Mouse (Mus musculus) right cerebral cortex, postnatal 14 days (tissue): ENCODE data around the gene Auts2.

Experiments
- DNase-seq: peaks from one replicate; pipeline ENCODE4 v3.0.0; 2022

Auts2 gene

DNA sequence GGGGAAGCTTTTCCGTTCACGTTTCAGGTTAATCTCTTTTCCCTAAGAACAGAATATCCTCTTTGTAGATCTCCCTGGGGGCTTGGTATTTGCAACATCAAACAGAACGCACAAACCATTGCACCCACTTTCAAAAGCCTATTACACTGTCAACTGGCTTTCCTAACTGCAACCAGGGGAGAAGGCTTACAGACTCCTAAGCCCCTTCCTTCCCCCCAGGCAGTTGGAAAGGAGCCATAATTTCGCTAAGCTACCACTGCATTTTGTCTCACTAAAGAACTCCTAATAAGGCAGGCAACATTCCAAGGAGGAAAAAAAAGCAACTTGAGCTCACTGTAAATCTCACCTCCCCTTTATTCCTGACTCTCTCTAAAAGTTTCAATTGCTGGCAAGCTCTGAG lies 470.8 kb downstream of the Auts2 start:
- DNase-seq, result no peak

GRCm38 (mm10) chr5:132067750-132068739 lies 475.1 kb downstream of the Auts2 start:
- DNase-seq, result no peak

GRCm38 (mm10) chr5:132060116-132060515 lies 483.0 kb downstream of the Auts2 start:
- no peak for DNase-seq

DNA sequence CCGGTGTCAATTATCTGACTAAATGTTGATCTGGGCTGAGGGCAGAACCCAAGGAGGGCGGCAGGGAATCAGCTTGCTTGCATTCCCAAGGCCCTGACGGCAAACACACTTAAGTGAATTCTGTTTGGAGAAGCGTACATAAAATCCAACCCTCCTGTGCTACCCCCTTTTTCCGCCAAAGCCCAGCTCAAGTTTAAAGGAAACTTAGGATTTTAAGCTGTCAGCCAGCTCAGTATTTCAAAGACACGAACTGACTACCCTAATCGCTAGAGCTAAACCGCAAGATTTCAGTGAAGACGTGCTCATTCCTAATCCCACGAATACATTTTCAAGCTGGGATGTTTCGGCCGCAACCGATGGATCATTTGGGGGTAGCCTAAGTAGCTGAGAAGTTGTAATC lies 490.5 kb downstream of the Auts2 start:
- no peak for DNase-seq

- DNase-seq, result no peak
Measured at GRCm38 (mm10) chr5:132039584-132039983, 503.6 kb downstream of the Auts2 start.

DNA sequence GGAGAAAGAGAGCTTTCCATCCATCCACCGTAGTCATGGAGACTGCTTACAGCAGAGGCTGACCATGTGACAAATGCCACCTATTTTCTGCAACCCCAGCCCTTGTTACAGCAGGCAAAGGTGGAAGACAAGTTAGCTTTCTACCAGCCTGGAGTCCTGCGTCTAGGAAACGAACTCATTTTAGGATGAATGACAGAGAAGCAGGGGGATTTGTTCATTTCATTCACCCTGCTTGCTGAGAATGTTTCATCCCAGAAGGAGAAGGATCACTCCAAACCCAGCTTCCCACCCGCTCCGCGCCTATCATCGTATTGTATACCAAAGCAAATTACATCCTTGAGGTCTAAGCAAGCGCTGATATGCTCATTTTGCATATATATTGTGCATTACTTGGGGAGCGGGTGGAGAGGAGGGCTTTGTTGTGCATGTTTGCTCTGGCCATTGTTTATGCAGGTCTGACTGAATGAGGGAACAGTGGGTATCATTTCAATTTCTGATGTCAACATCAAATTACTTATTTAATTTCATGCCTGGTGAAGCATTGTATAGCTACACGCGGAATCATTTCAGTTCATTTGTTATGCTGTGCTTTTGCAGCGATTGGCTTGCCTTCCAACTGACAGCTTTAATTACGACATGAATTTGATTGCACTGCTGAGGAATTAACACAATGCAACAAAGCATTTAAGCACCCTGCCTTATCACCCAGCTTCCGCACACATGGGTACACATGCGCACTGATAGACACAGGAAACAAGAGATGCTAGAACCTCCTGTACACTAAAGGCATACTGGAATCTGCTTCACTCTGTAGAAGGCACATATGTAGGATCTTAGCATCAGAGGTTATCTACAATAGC lies 509.4 kb downstream of the Auts2 start:
- no peak for DNase-seq

DNA sequence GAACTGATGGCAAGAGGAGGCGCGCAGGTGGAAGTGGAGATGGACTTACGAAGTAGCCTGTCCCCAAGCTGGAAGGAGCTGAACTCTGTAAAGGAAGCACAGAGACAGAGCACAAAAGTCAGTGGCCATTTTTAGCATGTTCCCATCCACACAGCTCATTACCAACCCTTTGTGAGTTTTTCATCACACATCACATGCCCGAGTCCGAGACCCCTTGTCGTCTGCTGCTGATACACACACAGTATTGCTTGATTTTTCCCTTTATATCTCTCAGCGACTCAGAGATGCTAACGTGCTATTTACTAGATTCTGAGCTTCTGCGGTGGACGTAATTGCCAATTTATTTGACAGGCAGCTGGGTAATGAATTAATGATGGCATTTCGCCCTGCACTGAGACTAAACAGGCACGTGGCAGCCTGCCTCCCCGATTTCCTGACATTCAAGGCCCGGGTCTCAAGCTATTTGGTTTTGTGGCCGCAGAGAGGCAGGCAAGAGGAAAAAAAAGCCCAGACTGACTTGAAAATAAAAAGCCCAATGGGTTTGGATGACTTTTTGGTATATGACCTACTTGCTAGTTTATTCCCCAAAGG lies 512.1 kb downstream of the Auts2 start:
- DNase-seq, result no peak

GRCm38 (mm10) chr5:132029638-132030037 lies 513.5 kb downstream of the Auts2 start:
- peak; percentile 72 for DNase-seq

DNA sequence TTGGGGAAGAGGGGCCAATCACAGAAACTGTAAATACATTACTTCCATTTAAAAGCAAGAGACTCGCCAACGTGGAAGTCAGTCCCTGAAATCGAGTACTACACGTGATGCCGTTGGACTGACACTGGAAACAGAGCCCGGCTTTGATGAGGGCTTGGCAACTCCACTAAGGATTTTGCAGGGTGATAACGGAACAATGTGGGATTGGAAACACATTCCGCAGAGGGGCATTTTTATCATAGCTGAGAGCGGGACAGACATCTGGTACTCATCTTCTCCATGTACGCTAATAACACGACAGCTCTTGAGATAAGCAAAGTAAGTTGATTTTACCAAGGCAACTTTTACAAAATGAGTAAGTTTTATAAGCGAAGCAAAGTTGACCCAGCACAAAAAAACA lies 514.1 kb downstream of the Auts2 start:
- no peak for DNase-seq

DNA sequence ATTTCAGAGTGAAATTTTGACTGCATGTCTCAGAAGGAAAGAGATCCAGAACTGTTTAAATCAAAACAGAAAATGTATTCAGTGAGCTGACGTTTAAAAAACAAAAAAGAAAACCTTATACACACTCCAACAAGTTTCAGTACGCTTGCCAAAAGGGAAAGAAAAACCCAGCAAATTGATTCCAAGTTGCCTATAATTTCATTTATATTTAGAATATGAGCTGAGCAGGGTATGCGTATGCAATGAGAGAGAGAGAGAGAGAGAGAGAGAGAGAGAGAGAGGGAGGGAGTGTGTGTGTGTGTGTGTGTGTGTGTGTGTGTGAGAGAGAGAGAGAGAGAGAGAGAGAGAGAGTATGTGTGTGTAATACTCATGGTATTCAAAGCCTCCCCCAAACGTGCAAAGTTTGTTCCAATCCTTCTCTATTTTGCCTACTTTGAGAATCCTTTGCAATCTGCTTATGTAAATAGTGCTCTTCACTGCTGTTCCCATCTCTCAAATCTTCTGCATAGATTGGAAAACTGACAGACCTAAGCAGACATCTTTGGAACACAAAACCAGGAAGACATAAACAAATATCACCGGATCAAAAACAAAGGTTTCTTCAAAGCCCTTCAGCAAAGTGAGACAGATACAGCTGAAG lies 515.2 kb downstream of the Auts2 start:
- no peak for DNase-seq

- DNase-seq, result no peak
Measured at GRCm38 (mm10) chr5:132013296-132013695, 529.8 kb downstream of the Auts2 start.

- no peak for DNase-seq
Measured at GRCm38 (mm10) chr5:132011795-132012194, 531.3 kb downstream of the Auts2 start.

DNA sequence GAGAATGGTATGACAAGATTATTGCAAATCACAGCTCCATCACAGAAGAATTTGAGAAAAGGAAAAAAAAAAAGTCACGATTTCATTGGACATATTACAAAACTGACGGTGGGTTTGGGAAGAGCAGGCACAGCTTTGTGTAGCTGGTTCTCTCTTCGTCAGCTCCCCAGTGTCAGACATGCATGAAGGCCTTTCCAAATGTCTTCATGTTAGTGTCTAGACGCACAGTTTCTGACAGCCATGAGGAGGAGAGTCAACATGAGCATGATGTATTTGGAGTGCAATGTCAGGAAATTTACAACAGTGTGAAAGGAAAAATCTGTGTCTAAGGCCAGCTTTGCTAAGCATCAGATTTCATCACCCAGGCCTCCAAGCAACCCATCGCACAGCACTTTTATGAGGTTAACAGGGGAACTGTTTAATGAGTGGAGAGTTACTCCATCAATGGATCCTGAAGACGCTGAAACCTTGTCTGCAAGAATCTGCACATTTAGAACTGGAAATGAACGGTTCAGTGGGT lies 534.4 kb downstream of the Auts2 start:
- no peak for DNase-seq

DNA sequence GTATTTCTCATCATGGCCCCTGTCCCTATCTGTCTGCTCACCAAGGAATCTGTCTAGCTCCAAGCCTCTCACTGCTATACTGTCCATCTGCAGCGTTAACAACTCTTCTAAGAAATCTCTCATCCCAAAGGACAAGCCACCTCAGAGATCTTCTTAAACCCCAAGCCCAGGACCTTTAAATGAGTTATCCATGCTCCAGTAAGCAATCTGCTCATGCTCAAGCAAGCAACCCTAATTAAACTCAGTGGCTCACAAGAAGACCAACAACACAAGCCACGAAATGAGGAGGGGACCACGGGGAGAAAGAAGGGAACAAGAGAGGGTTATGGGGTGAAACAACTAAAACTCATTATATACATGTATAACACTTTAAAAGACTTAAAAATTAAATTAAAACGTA lies 535.2 kb downstream of the Auts2 start:
- no peak for DNase-seq

DNA sequence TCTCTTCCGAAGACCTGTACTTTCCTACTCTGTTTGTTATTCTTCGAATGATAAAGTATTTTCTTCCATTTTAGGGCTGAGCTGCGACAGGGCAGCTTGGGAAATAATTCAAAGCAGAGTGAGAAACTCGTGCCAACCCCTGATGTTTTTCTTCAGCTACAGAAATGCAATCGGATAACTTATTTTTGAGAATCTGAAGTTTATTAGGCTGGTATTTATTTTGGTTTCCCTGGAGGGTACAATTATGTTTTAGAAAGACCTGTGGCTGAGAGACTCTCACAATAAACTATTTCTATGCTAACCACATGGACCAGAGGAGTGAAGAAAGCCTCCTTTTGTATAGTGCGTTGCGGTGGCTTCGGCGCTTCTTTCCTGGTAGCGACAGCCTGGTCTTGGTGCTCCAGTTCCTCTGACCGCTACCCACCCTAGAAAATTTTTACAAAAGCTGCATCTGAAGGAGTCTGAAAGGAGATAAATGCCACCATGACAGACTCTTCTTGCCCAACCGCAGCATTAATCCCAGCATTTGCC lies 550.4 kb downstream of the Auts2 start:
- no peak for DNase-seq

GRCm38 (mm10) chr5:131992268-131992667 lies 550.9 kb downstream of the Auts2 start:
- no peak for DNase-seq

- no peak for DNase-seq
Measured at GRCm38 (mm10) chr5:131990532-131990931, 552.6 kb downstream of the Auts2 start.

GRCm38 (mm10) chr5:131981451-131981850 lies 561.7 kb downstream of the Auts2 start:
- no peak for DNase-seq

GRCm38 (mm10) chr5:131978939-131979338 lies 564.2 kb downstream of the Auts2 start:
- DNase-seq, result no peak

DNA sequence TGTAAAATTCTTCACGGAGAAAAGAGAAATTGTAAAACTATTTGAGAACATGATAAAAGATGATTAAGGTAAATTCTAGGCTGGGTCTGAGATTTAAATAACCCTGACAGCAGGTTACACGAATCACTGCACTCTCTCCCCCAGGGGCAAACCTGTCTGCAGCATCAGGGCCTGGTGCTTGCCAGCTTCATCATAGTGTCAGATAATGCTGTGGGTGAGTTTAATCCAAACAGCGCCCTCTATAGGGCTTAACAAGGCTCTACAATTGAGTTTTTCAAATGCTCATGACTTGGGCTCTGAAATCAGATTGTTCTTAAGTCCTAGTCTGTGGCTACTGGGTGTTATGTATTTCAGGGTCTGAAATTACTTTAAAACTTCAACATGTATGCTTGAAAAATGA lies 565.6 kb downstream of the Auts2 start:
- DNase-seq, result no peak

DNA sequence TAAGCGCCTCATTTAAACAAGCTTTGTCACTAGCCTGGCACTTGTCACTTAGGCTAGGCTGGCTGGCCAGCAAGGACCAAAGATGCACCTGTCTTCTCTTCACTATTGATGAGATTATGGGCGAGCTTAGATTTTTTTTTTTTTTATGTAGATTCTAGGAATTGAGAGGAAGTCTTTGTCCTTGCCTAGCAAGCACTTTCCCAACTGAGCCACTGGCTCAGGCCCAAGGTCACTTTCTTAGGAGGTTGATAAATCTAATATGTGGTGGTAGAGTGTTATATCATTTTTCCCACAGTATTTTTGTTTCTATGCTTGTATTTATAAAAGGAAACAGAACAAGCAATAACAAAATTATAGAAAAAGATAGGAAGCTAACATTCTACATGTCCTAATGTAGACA lies 571.2 kb downstream of the Auts2 start:
- no peak for DNase-seq

GRCm38 (mm10) chr5:131965499-131965898 lies 577.6 kb downstream of the Auts2 start:
- DNase-seq, result no peak
